Mouse (Mus musculus) embryonic fibroblast, embryonic 13.5 days (primary cell): ENCODE data around the gene Hs2st1.

Experiments used
- CTCF ChIP-seq: IDR thresholded peaks from 2 replicates; pipeline ENCODE4 v1.5.1; 2011; ENCODE audit warnings: mild to moderate bottlenecking, control low read depth, low read length, moderate library complexity, borderline replicate concordance; ENCODE audit not compliant: insufficient read depth
- POLR2A ChIP-seq: IDR thresholded peaks from 2 replicates; pipeline ENCODE4 v1.6.1; 2011; ENCODE audit warnings: low read depth, mild to moderate bottlenecking, control low read depth, low read length, moderate library complexity

GRCm38 (mm10) chr3:144527918-144528317 lies 42.1 kb downstream of the Hs2st1 start:
- TF ChIP-seq POLR2A (no peak), CTCF (no peak)
